Mouse (Mus musculus) midbrain, postnatal 0 days (tissue): Measurements from ENCODE around the gene Creb3l1. TPM values are rescaled to one million over a fixed set of nuclear protein-coding genes. Genes with fewer than 3 reads are reported as not detected.

Experiments
- ATAC-seq: fragments of 200-750 bp; cut with Nextera tagmentation; 2 replicates; pipeline ENCODE4 v1.8.0; 2017; ENCODE audit warnings: moderate number of reproducible peaks, mild to moderate bottlenecking, moderate TSS enrichment, moderate library complexity; ENCODE audit not compliant: low FRiP score
- DNase-seq: peaks from one replicate; pipeline ENCODE4 v3.0.0-alpha.2; 2015; ENCODE audit warnings: low spot score
- H3K27ac ChIP-seq: fragments of 300-500 bp; sonication (generic); 2 replicates; pipeline ENCODE4 v1.5.1; 2014; ENCODE audit warnings: low read depth, mild to moderate bottlenecking, low read length, mixed read lengths
- H3K27me3 ChIP-seq: fragments of 300-500 bp; sonication (generic); 2 replicates; pipeline ENCODE4 v1.6.1; 2014; ENCODE audit warnings: low read length, control low read depth, mixed read lengths; ENCODE audit not compliant: insufficient read depth
- H3K36me3 ChIP-seq: fragments of 300-500 bp; sonication (generic); 2 replicates; pipeline ENCODE4 v1.6.1; 2014; ENCODE audit warnings: low read length, control low read depth, mixed read lengths; ENCODE audit not compliant: insufficient read depth
- H3K4me1 ChIP-seq: fragments of 300-500 bp; sonication (generic); 2 replicates; pipeline ENCODE4 v1.6.1; 2014; ENCODE audit warnings: mild to moderate bottlenecking, control low read depth, antibody characterized with exemption, low read length, mixed read lengths; ENCODE audit not compliant: insufficient read depth
- H3K4me2 ChIP-seq: fragments of 300-500 bp; sonication (generic); 2 replicates; pipeline ENCODE4 v1.6.1; 2014; ENCODE audit warnings: low read depth, mild to moderate bottlenecking, low read length, mixed read lengths; ENCODE audit not compliant: poor library complexity, severe bottlenecking
- H3K4me3 ChIP-seq: fragments of 300-500 bp; sonication (generic); 2 replicates; pipeline ENCODE4 v1.5.1; 2014; ENCODE audit warnings: low read depth, mild to moderate bottlenecking, low read length, moderate library complexity
- H3K9ac ChIP-seq: fragments of 300-500 bp; sonication (generic); replicated peaks from 2 replicates; pipeline ENCODE4 v1.6.1; 2014; ENCODE audit warnings: mild to moderate bottlenecking, low read length, moderate library complexity, mixed read lengths; ENCODE audit not compliant: poor library complexity, severe bottlenecking
- H3K9me3 ChIP-seq: fragments of 300-500 bp; sonication (generic); 2 replicates; pipeline ENCODE4 v1.6.1; 2016; ENCODE audit warnings: low read length, control low read depth
- CTCF ChIP-seq: IDR thresholded peaks from 2 replicates; pipeline ENCODE4 v1.5.1; 2016; ENCODE audit warnings: antibody characterized with exemption, mild to moderate bottlenecking
- WGBS: fragments of 180-500 bp; shearing (Covaris S2); extraction: QIAGEN DNeasy Blood & Tissue Kit; methylation state at CpG from one replicate; pipeline ENCODE4 v1.1.7; 2014; 5-methylcytosine and 5-hydroxymethylcytosine counted together
- polyA plus RNA-seq: library from polyadenylated mRNA; unstranded; fragments of >200 nt; fragmentation: Nextera tagmentation; extraction: Ambion mirVana; gene quantifications from 2 replicates; pipeline ENCODE4 v1.2.1, GENCODE M21; 2015
- total RNA-seq: library from RNA; depleted of rRNA; stranded (reverse); fragments of >200 nt; gene quantifications from 2 replicates; pipeline ENCODE4 v1.2.3, GENCODE M21; 2014

Gene Creb3l1
- total and polyA plus RNA-seq, 2 experiments from 2014 or later = 2.7 to 3.2 TPM

DNA sequence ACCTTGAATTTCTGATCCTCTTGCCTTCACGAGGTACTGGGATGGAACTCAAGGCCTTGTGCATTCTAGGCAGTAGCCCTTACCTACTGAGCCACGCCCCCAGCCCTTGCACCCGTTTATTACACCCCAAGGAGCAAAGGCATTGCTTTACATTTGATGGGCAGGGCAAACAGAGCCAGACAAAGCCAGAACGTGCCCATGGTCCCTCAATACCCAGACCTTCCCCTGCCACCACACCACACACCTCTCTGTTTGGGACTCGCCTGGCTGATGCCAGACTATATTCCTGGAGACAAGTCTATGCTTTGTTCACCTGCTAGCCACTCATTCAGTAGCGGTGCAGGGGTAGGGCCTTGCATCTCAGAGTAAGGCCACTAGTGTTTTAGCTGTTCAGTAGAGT is 17.8 kb downstream of the Creb3l1 start:
- Histone ChIP-seq H3K4me1 (peaks cover 7% of the 10 kb centered on the region; the same call in 1 of the 2 replicates), H3K4me3 (peak overlapping the region; percentile 48; the same call in 1 of the 2 replicates), H3K27me3 (no peaks in the 10 kb centered on the region), H3K4me2 (peak overlapping the region; percentile 79), H3K27ac (peak overlapping the region; percentile 26; the same call in 1 of the 2 replicates), H3K9ac (peak overlapping the region; percentile 56; the same call in 1 of the 2 replicates), H3K9me3 (no peaks in the 10 kb centered on the region), H3K36me3 (no peaks in the 10 kb centered on the region)
- TF ChIP-seq CTCF = no peak
- WGBS = 36% methylated on average over 6 of the region's 6 CpGs
- DNase-seq (no peak), ATAC-seq (no peak)

DNA sequence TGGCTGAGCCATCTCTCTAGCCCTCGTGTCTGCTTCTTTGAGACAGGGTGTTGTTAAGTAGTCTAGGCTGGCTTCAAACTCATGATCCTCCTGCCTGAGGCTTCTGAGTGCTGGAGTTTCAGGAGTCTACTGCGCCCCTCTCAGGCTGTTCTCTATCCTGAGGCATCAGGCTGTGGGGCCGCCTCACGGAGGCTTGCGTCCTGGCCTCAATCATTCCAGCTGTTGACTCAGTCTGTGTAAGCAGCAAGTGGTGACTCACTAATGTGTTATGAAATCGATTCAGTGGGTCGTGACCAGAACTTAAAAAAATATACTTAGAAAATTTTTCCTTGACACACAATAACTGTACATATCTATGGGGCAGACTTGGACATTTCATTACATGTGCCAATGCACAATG is 19.7 kb downstream of the Creb3l1 start:
- Histone ChIP-seq H3K27ac (no peak overlapping the region), H3K36me3 (no peaks in the 10 kb centered on the region), H3K4me2 (no peak overlapping the region), H3K9ac (no peak overlapping the region), H3K4me1 (peaks cover 7% of the 10 kb centered on the region; the same call in 1 of the 2 replicates), H3K4me3 (no peak overlapping the region), H3K9me3 (no peaks in the 10 kb centered on the region), H3K27me3 (no peaks in the 10 kb centered on the region)
- 85% methylated on average over 7 of the region's 7 CpGs for WGBS
- no peak for TF ChIP-seq CTCF
- DNase-seq = no peak
- ATAC-seq = no peak

DNA sequence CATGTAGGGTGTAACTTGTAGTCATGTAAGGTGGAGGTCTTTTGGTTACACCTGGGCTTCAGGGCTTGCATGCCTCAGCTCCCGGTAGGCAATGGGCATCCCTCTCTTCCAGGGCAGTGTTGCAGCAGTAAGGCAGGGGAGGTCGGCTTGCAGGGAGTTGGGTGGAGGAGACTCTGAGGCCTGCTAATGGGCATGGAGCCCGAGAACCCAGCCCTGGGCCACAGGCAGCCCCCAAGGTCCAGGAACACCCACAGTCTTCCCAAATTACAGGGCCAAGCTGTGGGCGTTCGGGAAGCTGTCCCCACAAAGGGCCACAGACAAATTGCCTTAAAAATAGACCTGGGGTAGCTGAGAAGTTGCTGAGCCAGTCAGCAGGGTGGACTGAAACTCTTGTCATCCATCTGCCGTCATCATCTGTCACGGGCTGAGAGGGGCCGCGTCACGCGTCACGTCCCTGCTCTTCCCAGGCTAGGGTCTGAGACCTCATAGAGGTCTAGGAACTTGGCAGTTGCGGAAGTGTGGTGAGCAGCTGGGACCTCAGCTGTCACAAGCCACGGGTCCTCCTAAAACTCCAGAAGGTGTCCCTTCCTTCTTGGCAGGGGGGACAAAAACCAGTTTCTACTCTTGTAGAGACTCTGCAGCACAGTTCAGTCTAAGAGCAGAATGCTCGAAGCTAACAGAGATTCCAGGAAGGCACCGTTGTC is 26.2 kb downstream of the Creb3l1 start:
- no peak overlapping the region for H3K4me3 ChIP-seq
- WGBS = 91% methylated on average over 16 of the region's 16 CpGs
- H3K27ac ChIP-seq = no peak overlapping the region
- H3K9ac ChIP-seq = no peak overlapping the region
- H3K27me3 ChIP-seq = no peaks in the 10 kb centered on the region
- TF ChIP-seq CTCF = no peak
- H3K9me3 ChIP-seq = no peaks in the 10 kb centered on the region
- DNase-seq = peak; percentile 40
- H3K4me2 ChIP-seq = no peak overlapping the region
- no peaks in the 10 kb centered on the region for H3K36me3 ChIP-seq
- no peak for ATAC-seq
- no peaks in the 10 kb centered on the region for H3K4me1 ChIP-seq

DNA sequence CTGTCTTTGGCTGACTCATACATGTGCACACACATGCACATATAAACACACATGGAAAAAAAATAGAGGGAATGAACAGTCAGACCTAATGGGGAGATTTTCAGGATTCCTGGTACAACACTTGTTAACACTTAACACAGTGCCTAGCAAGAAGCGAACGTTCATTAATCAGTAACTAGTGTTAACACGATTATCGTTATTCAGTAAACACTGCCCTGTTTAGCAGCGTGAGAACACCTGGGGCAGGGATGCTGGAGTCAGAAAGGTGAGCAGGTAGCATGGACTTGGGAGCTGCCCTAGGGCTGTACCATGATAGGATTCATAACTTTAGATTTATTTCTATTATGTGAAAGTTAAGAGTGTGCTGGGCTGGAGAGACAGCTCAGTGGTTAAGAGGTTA is 28.3 kb downstream of the Creb3l1 start:
- Histone ChIP-seq H3K9me3 (no peaks in the 10 kb centered on the region), H3K27ac (no peak overlapping the region), H3K9ac (no peak overlapping the region), H3K4me1 (no peaks in the 10 kb centered on the region), H3K27me3 (no peaks in the 10 kb centered on the region), H3K4me2 (no peak overlapping the region), H3K4me3 (no peak overlapping the region), H3K36me3 (no peaks in the 10 kb centered on the region)
- DNase-seq (no peak), ATAC-seq (no peak)
- WGBS = 92% methylated on average over 5 of the region's 5 CpGs
- TF ChIP-seq CTCF = no peak

DNA sequence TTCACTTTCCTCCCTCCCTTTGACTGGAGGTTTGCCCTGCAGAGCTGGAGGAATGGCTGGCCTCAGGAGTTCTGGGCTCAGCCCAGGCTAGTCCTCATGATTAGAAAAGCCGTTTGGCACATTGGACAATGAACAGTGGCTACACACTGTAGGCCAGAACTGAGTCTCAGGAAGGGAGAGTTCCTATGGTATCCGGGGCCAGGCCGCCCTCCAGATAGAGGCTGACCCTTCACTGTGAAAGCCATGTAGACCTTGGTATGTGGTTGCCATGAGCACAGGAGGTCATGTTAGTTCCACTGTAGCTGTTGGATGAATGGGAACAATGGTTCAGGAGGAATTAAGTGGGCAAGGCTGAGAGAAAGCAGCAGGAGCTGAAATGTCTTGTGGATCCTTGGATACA is 30.9 kb downstream of the Creb3l1 start:
- H3K4me2 ChIP-seq = no peak overlapping the region
- WGBS = 54% methylated on average over 3 of the region's 3 CpGs
- H3K4me1 ChIP-seq = no peaks in the 10 kb centered on the region
- H3K36me3 ChIP-seq = no peaks in the 10 kb centered on the region
- no peak for TF ChIP-seq CTCF
- no peak overlapping the region for H3K9ac ChIP-seq
- H3K9me3 ChIP-seq = no peaks in the 10 kb centered on the region
- peak; percentile 35 for DNase-seq
- H3K27me3 ChIP-seq = no peaks in the 10 kb centered on the region
- H3K27ac ChIP-seq = no peak overlapping the region
- ATAC-seq = no peak
- no peak overlapping the region for H3K4me3 ChIP-seq

DNA sequence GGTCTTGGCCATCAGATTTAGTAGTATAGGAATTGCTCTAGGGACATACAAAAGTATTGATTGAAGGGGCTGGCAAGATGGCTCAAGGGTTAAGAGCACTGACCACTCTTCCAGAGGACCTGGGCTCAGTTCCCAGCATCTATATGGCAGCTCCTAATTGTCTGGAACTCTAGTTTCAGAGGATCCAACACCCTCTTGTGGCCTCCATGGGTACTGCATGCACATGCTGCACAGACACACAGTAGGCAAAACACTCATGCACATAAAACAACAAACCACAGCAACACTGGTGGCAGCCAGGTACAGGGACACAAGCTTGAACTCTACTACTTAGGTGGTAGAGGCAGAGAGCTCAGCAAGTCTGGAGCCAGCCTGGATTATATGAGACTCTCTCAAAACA is 34.6 kb downstream of the Creb3l1 start:
- Histone ChIP-seq H3K4me3 (no peak overlapping the region), H3K36me3 (no peaks in the 10 kb centered on the region), H3K4me1 (no peaks in the 10 kb centered on the region), H3K9ac (no peak overlapping the region), H3K27me3 (0 out of 2 replicates have a peak, but pooled peaks cover 5% of the 10 kb centered on the region), H3K27ac (no peak overlapping the region), H3K9me3 (no peaks in the 10 kb centered on the region), H3K4me2 (no peak overlapping the region)
- TF ChIP-seq CTCF = peak; percentile 54
- DNase-seq (no peak), ATAC-seq (no peak)
